Mouse (Mus musculus): Measurements from ENCODE around the gene Zfp93. TPM values are rescaled to one million over a fixed set of nuclear protein-coding genes. Genes with fewer than 3 reads are reported as not detected.
A peak's percentile ranks its signal among the peaks of the same experiment; 100 is the strongest.

The Zfp93 gene
- total and polyA plus RNA-seq, 3 experiments = not detected

DNA sequence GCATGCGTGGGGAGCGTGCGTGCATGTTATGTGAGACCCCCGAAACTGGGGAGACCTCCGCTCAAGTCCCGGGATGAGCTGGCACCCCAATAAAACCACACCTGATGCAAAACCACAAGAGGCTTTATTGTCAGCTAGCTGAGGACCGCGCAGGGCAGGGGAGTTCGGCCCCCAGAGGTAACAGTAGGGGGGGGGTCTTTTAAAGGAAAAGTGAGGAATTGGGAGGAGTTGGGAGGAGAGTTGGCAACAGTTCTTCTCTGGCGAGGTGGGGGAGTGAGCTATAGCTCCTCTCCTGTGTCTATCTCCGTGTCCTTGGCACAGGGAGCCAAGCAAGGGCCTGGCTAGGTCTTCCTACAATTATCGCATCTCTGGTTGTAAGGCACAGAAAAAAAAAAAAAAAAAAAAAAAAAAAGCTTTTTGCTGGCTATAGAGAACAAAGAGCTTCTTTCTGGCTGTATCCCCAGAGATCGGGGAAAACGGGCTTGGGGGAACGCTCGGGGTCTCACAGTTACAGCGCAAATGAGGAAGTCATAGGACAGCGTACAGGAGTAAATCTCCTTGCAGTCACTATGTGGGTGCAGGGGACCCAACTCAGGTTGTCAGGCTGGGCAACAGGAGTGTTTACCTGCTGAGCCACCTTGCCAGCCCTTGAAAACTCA lies 29.7 kb downstream of the Zfp93 start:
- H3K4me1 ChIP-seq (ENCODE audit: control insufficient read depth in 1 of 2, insufficient read depth in 2 of 2, low read length in 2 of 2) = no peaks in the 10 kb centered on the region; a peak in 1 of 4 replicates
- DNase-seq (ENCODE audit: low read depth, low spot score) = peak; percentile 71
- H3K36me3 ChIP-seq (ENCODE audit: control insufficient read depth in 1 of 2, insufficient read depth in 2 of 2, low read length in 2 of 2) = no peaks in the 10 kb centered on the region
- peak overlapping the region; percentile 65 for H3K9ac ChIP-seq (ENCODE audit: control insufficient read depth, low read depth, low read length, poor library complexity, severe bottlenecking)
- 0 out of 2 replicates have a peak overlapping the region, but pooled peaks have one; percentile 29 for H3K27ac ChIP-seq (ENCODE audit: control insufficient read depth, low read depth, low read length)
- H3K9me3 ChIP-seq (replicated peaks; ENCODE audit: insufficient read depth, low read length) = no peaks in the 10 kb centered on the region
- peak overlapping the region; percentile 59 to 76 for H3K4me3 ChIP-seq (ENCODE audit: control insufficient read depth in 1 of 2, insufficient read depth in 1 of 2, low read depth in 2 of 2, low read length in 2 of 2)
- no peaks in the 10 kb centered on the region for H3K27me3 ChIP-seq (ENCODE audit: control insufficient read depth in 1 of 2, insufficient read depth in 2 of 2, low read length in 2 of 2)
- no peak for TF ChIP-seq MYC (IDR thresholded peaks at IDR 0.05; ENCODE audit: low read depth, low read length)
- TF ChIP-seq MEF2A (IDR thresholded peaks at IDR 0.05; ENCODE audit: extremely low read depth, insufficient replicate concordance, low read depth, low read length, poor library complexity, severe bottlenecking) = no peak
- peak; percentile 44; the same call in 1 of the 2 replicates for TF ChIP-seq HCFC1 (IDR thresholded peaks at IDR 0.05; ENCODE audit: low read depth, low read length)
- TF ChIP-seq ZNF384 (IDR thresholded peaks at IDR 0.05; ENCODE audit: low read depth, low read length) = peak; percentile 83
- TF ChIP-seq TAL1 (IDR thresholded peaks at IDR 0.05; ENCODE audit: low read length) = no peak
- peak; percentile 13; the same call in 1 of the 2 replicates for TF ChIP-seq MAX (IDR thresholded peaks at IDR 0.05; ENCODE audit: low read length)
- no peak for TF ChIP-seq CHD2 (IDR thresholded peaks at IDR 0.05; ENCODE audit: low read length)
- 0 out of 2 replicates have a peak, but pooled peaks have one; percentile 30 for TF ChIP-seq SIN3A (IDR thresholded peaks at IDR 0.05; ENCODE audit: low read length)
- peaks cover 5% of the 10 kb centered on the region for H3K79me2 ChIP-seq (ENCODE audit: control insufficient read depth, insufficient read depth, low read length, poor library complexity)

GRCm38 (mm10) chr7:24300771-24301282 lies 30.6 kb downstream of the Zfp93 start, which contains the start of gene Zfp61:
Gene Zfp61 (minus strand): TSS chr7:24301232.
- DNase-seq (ENCODE audit: low read depth, low spot score) = peak; percentile 72

More at GRCm38 (mm10) chr7:24300771-24301282, 30.6 kb downstream of the Zfp93 start, which contains the start of gene Zfp61:
- H3K4me3 ChIP-seq (ENCODE audit: control insufficient read depth in 1 of 2, insufficient read depth in 1 of 2, low read depth in 2 of 2, low read length in 2 of 2) = peak within 1 kb of the TSS; percentile 59 to 76
- TF ChIP-seq MAX (IDR thresholded peaks at IDR 0.05; ENCODE audit: low read length) (no peak), POLR2A (IDR thresholded peaks at IDR 0.05; ENCODE audit: control insufficient read depth in 1 of 2, insufficient read depth in 1 of 2, low read depth in 1 of 2, low read length in 2 of 2, poor library complexity in 1 of 2) (peak in 1 of 2 experiments; percentile 48; a peak in 1 of 4 replicates), MXI1 (IDR thresholded peaks at IDR 0.05; ENCODE audit: low read depth, low read length) (0 out of 2 replicates have a peak, but pooled peaks have one; percentile 30), MAZ (IDR thresholded peaks at IDR 0.05; ENCODE audit: low read depth, low read length) (no peak), ZMIZ1 (IDR thresholded peaks at IDR 0.05; ENCODE audit: low read depth, low read length) (peak; percentile 69; the same call in 1 of the 2 replicates), SMC3 (IDR thresholded peaks at IDR 0.05; ENCODE audit: low read depth, low read length) (no peak), POLR2AphosphoS2 (IDR thresholded peaks at IDR 0.05; ENCODE audit: low read length) (peak; percentile 27; the same call in 1 of the 2 replicates), GATA1 (IDR thresholded peaks at IDR 0.05; ENCODE audit: low read depth, low read length) (no peak), MAFK (IDR thresholded peaks at IDR 0.05; ENCODE audit: borderline replicate concordance, low read depth, low read length) (no peak)
- no peaks in the 10 kb centered on the region for H3K36me3 ChIP-seq (ENCODE audit: control insufficient read depth in 1 of 2, insufficient read depth in 2 of 2, low read length in 2 of 2)
- H3K79me2 ChIP-seq (ENCODE audit: control insufficient read depth, insufficient read depth, low read length, poor library complexity) = peaks cover 5% of the 10 kb centered on the region
- no peaks in the 10 kb centered on the region for H3K9me3 ChIP-seq (replicated peaks; ENCODE audit: insufficient read depth, low read length)
- H3K4me1 ChIP-seq (ENCODE audit: control insufficient read depth in 1 of 2, insufficient read depth in 2 of 2, low read length in 2 of 2) = no peaks in the 10 kb centered on the region; a peak in 1 of 4 replicates
- peak within 1 kb of the TSS; percentile 65 for H3K9ac ChIP-seq (ENCODE audit: control insufficient read depth, low read depth, low read length, poor library complexity, severe bottlenecking)
- no peaks in the 10 kb centered on the region for H3K27me3 ChIP-seq (ENCODE audit: control insufficient read depth in 1 of 2, insufficient read depth in 2 of 2, low read length in 2 of 2)
- H3K27ac ChIP-seq (ENCODE audit: control insufficient read depth, low read depth, low read length) = peak within 1 kb of the TSS; percentile 55; the same call in 1 of the 2 replicates
